Mouse (Mus musculus): Measurements from ENCODE around the gene Fuca2.
"Not testable (repeated sequence)": the region's sequence is repeated elsewhere in the genome, so short reads cannot be mapped to it uniquely, and the experiment has no call there.

Fuca2 gene

DNA sequence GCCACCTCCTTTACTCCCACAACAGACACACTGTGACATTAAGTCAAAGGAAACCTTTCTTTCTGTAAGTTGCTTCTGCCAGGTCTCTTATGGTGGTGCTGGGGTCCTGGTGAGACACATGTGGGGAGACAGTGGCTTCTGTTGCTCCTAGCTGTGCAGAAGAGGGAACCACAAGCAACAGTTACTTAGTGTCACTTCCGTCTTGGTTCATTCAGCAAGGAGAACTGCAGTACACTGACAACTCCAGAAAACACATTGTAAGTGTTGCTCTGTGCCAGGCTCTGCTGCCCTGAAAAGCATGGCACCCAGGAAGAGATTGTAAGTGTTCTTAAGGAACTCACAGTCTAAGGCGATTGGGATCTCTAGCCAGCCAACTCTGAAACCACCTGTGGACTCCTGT, at the start of gene Fuca2:
Gene Fuca2, plus strand, starts transcription at position 210 of the 400 bp plus-strand sequence.
- no peak for DNase-seq

GRCm38 (mm10) chr10:13451640-13452039, 47.7 kb upstream of the Fuca2 start:
- DNase-seq, result no peak

GRCm38 (mm10) chr10:13453200-13453990, 45.9 kb upstream of the Fuca2 start:
- peak; percentile 67 for DNase-seq

DNA sequence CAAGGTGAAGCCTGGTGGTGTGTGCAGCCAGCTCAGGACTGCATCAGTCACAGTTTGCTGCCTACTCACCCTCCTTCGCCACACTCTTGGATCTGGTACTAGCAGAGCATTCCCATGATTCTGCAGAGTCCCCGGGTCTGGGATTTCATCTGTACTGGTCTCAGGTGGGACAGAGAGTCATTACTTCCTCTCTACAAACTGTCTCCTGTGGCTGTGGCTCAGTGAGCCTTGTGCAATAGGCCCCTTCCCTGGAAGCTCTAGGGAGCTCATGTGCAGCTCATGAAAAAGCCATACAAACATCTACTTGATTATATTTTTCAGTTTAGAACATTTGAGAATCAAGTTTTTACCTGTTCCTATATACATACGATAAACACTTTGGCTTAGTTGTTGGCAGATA, 35.0 kb upstream of the Fuca2 start:
- not testable (repeated sequence) for DNase-seq

GRCm38 (mm10) chr10:13466925-13467324, 32.4 kb upstream of the Fuca2 start:
- peak; percentile 64 for DNase-seq

DNA sequence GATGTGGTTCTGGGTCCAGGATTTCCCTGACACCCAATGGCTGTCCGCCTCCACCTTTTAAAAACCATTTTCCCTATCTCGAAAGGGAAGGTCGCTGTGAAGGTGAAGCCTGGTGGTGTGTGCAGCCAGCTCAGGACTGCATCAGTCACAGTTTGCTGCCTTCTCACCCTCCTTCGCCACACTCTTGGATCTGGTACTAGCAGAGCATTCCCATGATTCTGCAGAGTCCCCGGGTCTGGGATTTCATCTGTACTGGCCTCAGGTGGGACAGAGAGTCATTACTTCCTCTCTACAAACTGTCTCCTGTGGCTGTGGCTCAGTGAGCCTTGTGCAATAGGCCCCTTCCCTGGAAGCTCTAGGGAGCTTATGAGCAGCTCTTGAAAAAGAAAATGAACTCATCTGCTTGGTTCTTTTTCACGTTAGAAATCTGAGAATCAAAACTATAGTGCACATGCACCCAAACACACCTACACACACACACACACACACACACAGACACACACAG, 31.3 kb upstream of the Fuca2 start:
- DNase-seq, result not testable (repeated sequence)

DNA sequence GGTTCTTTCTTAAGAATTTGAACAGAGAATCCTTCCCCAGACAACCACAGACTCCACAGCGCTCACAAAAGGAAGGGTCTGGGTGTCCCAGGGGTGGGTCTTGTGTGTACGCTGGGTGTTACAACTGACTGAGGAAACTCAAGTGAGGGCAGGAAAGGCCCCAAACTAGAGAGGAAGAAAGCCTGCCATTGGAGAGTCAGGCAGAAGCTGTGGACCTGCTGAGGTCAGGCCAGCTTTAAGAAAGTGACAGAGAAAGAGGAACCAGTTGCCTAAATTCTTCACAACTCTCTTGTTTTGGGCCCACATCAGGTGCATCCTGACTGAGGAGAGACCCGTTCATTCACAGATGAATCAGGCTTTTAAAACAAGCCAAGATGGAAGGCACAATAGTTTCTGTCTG, 29.1 kb upstream of the Fuca2 start:
- DNase-seq, result no peak

DNA sequence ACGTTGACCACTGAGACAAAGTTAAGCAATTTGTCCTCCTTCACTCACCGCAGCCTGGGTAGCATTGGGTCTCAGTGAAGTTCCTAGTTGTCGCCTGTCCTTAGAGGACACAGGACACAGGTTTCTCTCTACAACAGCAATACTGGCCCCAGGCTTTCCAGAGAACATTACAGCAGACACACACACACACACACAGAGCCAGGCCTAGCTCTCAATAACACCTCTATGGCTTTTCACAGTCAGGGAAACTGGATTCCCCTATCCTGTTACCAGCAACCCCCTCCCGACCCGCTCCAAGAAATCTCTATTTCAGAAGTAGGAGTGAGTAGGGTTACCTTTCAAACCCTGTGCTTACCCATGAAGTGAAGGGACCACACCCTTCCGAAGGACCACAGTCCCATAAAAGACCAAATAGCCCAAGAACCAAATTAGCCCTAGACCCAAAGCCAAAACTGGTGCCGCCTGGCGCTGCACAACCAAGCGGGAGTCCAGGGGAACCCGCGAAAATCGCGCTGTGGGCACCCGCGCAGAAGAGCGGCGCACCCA, 26.0 kb upstream of the Fuca2 start:
- no peak for DNase-seq

- peak; percentile 47 for DNase-seq
Observed at GRCm38 (mm10) chr10:13473833-13474567, 25.3 kb upstream of the Fuca2 start, which contains the start of gene Phactr2. TSS of gene Phactr2 (minus strand) at chr10:13474412.

GRCm38 (mm10) chr10:13474568-13474955, 24.8 kb upstream of the Fuca2 start:
- DNase-seq, result peak; percentile 18

GRCm38 (mm10) chr10:13475121-13475520, 24.2 kb upstream of the Fuca2 start:
- DNase-seq, result no peak

GRCm38 (mm10) chr10:13479341-13479740, 20.0 kb upstream of the Fuca2 start:
- DNase-seq, result no peak

- no peak for DNase-seq
Observed at GRCm38 (mm10) chr10:13485958-13486357, 13.4 kb upstream of the Fuca2 start.

DNA sequence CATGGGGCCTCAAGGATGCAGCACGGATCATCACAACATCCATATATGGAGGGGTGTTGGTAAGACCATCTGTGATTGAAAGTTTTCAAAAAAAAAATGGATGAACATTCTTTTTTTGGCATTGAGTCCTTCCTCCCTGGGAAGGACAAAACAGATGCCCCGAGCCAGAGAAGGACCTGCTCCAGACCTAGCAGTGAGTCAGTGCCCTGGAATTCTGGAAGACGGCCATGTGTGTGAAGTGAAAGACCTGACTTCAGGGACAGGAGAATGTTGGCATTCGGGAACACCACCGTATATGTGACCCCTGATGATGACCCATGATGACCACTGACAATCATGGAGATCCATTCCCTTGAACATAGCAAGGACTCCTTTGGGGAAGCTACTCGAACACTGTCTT, 9.7 kb upstream of the Fuca2 start:
- no peak for DNase-seq

- DNase-seq, result peak; percentile 82
Observed at GRCm38 (mm10) chr10:13493978-13494686, 5.2 kb upstream of the Fuca2 start.

GRCm38 (mm10) chr10:13496315-13496714, 3.0 kb upstream of the Fuca2 start:
- DNase-seq, result no peak

DNA sequence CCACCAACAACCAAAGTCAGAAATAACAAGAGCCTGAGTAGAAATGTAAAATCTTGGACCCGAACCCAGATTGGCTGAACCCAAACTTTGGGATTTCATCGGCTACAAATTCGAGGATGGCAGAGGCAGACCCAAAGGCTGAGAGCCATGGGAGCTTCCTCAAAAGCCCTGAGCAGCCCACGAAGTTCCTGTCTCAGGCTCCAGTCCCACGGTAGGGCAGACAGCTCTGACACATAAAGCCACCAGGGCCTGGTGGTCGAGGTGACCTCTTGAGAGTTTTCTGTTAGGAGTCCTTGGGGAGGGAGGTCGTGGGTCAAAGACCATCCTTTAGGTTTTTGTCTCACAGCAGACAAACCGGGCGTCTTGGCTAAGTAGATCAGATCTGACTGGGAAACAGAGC, 1.1 kb downstream of the Fuca2 start:
- DNase-seq, result no peak

DNA sequence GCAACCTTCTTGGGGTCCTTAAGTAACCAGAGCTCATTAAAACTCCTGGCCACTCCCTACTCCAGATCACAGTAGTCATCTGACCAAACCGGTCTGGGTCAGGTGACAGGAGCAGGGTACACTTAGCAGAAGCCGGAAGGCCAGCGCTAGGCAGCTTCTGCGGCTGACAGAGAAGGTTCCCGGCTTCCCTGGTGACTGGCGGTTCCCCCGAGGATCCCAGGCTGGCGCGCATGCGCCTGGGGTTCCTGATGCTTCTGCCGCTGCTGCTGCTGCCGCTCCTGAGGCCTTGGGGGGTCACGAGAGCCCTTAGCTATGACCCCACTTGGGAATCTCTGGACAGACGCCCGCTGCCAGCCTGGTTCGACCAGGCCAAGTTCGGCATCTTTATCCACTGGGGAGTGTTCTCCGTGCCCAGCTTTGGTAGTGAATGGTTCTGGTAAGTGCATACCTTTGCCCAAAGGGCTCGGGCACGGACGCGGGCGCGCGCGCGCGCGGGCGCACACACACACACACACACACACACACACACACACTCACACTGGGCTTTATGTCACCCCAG, 1.7 kb downstream of the Fuca2 start:
- DNase-seq, result peak; percentile 95

DNA sequence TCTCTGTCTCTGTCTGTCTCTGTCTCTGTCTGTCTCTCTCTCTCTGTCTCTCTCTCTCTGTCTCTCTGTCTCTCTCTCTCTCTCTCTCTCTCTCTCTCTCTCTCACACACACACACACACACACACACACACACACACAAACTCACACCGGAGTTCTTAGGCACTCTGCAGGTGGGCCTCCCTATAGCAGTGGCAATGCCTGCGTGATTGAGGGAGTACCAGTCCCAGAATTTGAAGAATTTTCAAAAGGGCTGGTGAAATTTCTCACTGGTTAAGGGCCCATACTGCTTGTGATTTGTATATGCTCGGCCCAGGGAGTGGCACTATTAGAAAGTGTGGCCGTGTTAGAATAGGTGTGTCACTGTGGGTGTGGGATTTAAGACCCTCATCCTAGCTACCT, 2.2 kb downstream of the Fuca2 start:
- DNase-seq, result not testable (repeated sequence)

- DNase-seq, result peak; percentile 24
Observed at GRCm38 (mm10) chr10:13502371-13502770, 3.0 kb downstream of the Fuca2 start.

GRCm38 (mm10) chr10:13521857-13522256, 22.5 kb downstream of the Fuca2 start:
- DNase-seq, result no peak

GRCm38 (mm10) chr10:13528155-13528554, 28.8 kb downstream of the Fuca2 start:
- no peak for DNase-seq

DNA sequence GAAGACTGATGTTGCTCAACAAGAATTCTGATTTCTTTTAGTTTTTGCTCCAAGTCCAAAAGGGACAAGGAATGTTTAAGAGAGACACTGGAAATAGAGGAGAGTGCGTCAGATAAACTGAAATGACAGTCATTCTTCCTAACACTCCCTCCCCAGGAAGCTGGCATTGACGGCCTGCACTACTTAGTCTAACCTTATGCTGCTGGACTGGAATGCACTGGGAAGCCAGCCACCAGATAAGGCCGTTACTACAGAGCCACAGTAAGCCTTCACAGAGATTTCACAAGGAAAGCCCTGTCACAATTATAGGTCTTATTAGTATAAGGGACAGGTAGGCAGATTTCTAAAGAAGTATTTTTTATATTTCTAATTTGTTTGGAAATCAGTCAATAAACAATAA, 35.4 kb downstream of the Fuca2 start:
- no peak for DNase-seq
